In genomic region chr17:45193456-45194025, GRCm38 (mm10) we compare ENCODE assay signal across 14 mouse cellular contexts.
DNase-seq lines count a peak whose midpoint lies in the region; ATAC-seq and TF ChIP-seq lines count a peak whose summit lies in the region.
"Had no signal": no experiment of that assay in that cellular context is flagged by ENCODE, and none has a peak within 500 bp of the region (broad histone marks: within the 10 kb centered on the region; RNA-seq: fewer than 3 reads in every experiment).

No protein-coding gene starts in this region.

- no peak overlapping the region for H3K4me3 ChIP-seq in kidney, postnatal 0 days (replicated peaks; ENCODE audit: low read depth, low read length)
- H3K4me3 ChIP-seq in kidney, adult 2 months (ENCODE audit: insufficient read depth, low read depth, low read length), result no peak overlapping the region
- no peak overlapping the region for H3K4me3 ChIP-seq in embryonic facial prominence, embryonic 10.5 days
- no peak overlapping the region for H3K4me3 ChIP-seq in embryonic facial prominence, embryonic 13.5 days
- H3K4me3 ChIP-seq: liver, embryonic 15.5 days; neural tube, embryonic 13.5 days had no signal

- WGBS in kidney, postnatal 0 days, result 38% methylated on average over 11 of the region's 11 CpGs
- 45% methylated on average over 11 of the region's 11 CpGs for WGBS in kidney, adult 2 months
- 42% methylated on average over 11 of the region's 11 CpGs for WGBS in embryonic facial prominence, embryonic 10.5 days
- WGBS in embryonic facial prominence, embryonic 13.5 days, result 8% methylated on average over 11 of the region's 11 CpGs

- no peak overlapping the region for H3K4me2 ChIP-seq in kidney, postnatal 0 days (ENCODE audit: low read length)
- H3K4me2 ChIP-seq in embryonic facial prominence, embryonic 13.5 days, result peak overlapping the region; percentile 47
- H3K4me2 ChIP-seq: liver, embryonic 15.5 days; neural tube, embryonic 13.5 days had no signal

- TF ChIP-seq CTCF in kidney, postnatal 0 days (IDR thresholded peaks at IDR 0.05; ENCODE audit: low read depth), result no peak
- no peak for TF ChIP-seq CTCF in kidney, adult 2 months (conservative IDR thresholded peaks at IDR 0.05; ENCODE audit: insufficient read depth, insufficient read length, low read depth, low read length)

- H3K27ac ChIP-seq in kidney, postnatal 0 days, result no peak overlapping the region
- no peak overlapping the region for H3K27ac ChIP-seq in kidney, adult 2 months (ENCODE audit: insufficient read depth, low read depth, low read length)
- peak overlapping the region; percentile 57; the same call in 1 of the 2 replicates for H3K27ac ChIP-seq in embryonic facial prominence, embryonic 10.5 days (replicated peaks)
- peak overlapping the region; percentile 73 for H3K27ac ChIP-seq in embryonic facial prominence, embryonic 13.5 days
- H3K27ac ChIP-seq: liver, embryonic 15.5 days; neural tube, embryonic 13.5 days had no signal

- ATAC-seq in kidney, postnatal 0 days (replicated peaks; ENCODE audit: low FRiP score, low read depth), result no peak
- ATAC-seq in embryonic facial prominence, embryonic 13.5 days (ENCODE audit: insufficient number of reproducible peaks, insufficient read depth, low FRiP score, low TSS enrichment, low read depth), result peak; percentile 71; the same call in 1 of the 2 replicates
- ATAC-seq in erythroblast, adult 5-6 weeks (replicated peaks; ENCODE audit: low FRiP score, poor library complexity, severe bottlenecking), result no peak
- ATAC-seq: inflammation-experienced regulatory T-cells, adult 6 months had no signal

- peak; percentile 32 for DNase-seq in kidney, postnatal 0 days (ENCODE audit: low spot score)
- DNase-seq in kidney, adult 2 months, result no peak
- DNase-seq in embryonic facial prominence, embryonic 10.5 days (ENCODE audit: low spot score), result peak; percentile 50
- peak; percentile 45 to 52 for DNase-seq in layer of hippocampus, postnatal 10 days (ENCODE audit: low spot score in 2 of 2)
- DNase-seq in right cerebral cortex, postnatal 14 days, result no peak
- DNase-seq: adrenal gland, adult 2 months; cerebellum, adult 11-12 months; midbrain, embryonic 14.5 days had no signal

- H3K9ac ChIP-seq in kidney, postnatal 0 days (ENCODE audit: low read depth, low read length), result no peak overlapping the region
- no peak overlapping the region for H3K9ac ChIP-seq in embryonic facial prominence, embryonic 13.5 days
- H3K9ac ChIP-seq: liver, embryonic 15.5 days; neural tube, embryonic 13.5 days had no signal

- 0 out of 2 replicates have a peak, but pooled peaks cover 6% of the 10 kb centered on the region for H3K4me1 ChIP-seq in kidney, postnatal 0 days (replicated peaks; ENCODE audit: insufficient read depth, low read length)
- no peaks in the 10 kb centered on the region for H3K4me1 ChIP-seq in kidney, adult 2 months (ENCODE audit: control insufficient read depth, insufficient read depth, low read length)
- H3K4me1 ChIP-seq in embryonic facial prominence, embryonic 10.5 days, result peaks cover 30% of the 10 kb centered on the region
- peaks cover 26% of the 10 kb centered on the region for H3K4me1 ChIP-seq in embryonic facial prominence, embryonic 13.5 days
- H3K4me1 ChIP-seq: liver, embryonic 15.5 days; neural tube, embryonic 13.5 days had no signal

- no peaks in the 10 kb centered on the region for H3K27me3 ChIP-seq in kidney, postnatal 0 days (ENCODE audit: insufficient read depth, low read length)
- H3K27me3 ChIP-seq in kidney, adult 2 months (replicated peaks; ENCODE audit: control insufficient read depth, insufficient read depth, low read length), result no peaks in the 10 kb centered on the region
- H3K27me3 ChIP-seq in embryonic facial prominence, embryonic 10.5 days (replicated peaks; ENCODE audit: low read depth, poor library complexity, severe bottlenecking), result peaks cover 20% of the 10 kb centered on the region
- H3K27me3 ChIP-seq in embryonic facial prominence, embryonic 13.5 days, result peaks cover 3% of the 10 kb centered on the region
- H3K27me3 ChIP-seq: liver, embryonic 15.5 days; neural tube, embryonic 13.5 days had no signal

- no peaks in the 10 kb centered on the region for H3K36me3 ChIP-seq in kidney, postnatal 0 days (ENCODE audit: insufficient read depth, low read length)
- H3K36me3 ChIP-seq in kidney, adult 2 months (ENCODE audit: control insufficient read depth, insufficient read depth, low read length), result no peaks in the 10 kb centered on the region
- H3K36me3 ChIP-seq in embryonic facial prominence, embryonic 10.5 days (replicated peaks), result no peaks in the 10 kb centered on the region
- no peaks in the 10 kb centered on the region for H3K36me3 ChIP-seq in embryonic facial prominence, embryonic 13.5 days
- H3K36me3 ChIP-seq: G1E; liver, embryonic 15.5 days; neural tube, embryonic 13.5 days had no signal

- no peak for TF ChIP-seq POLR2A in kidney, adult 2 months (IDR thresholded peaks at IDR 0.05; ENCODE audit: low read depth, low read length)

- H3K9me3 ChIP-seq in kidney, postnatal 0 days (replicated peaks; ENCODE audit: low read length), result no peaks in the 10 kb centered on the region
- no peaks in the 10 kb centered on the region for H3K9me3 ChIP-seq in embryonic facial prominence, embryonic 10.5 days
- no peaks in the 10 kb centered on the region for H3K9me3 ChIP-seq in embryonic facial prominence, embryonic 13.5 days
- H3K9me3 ChIP-seq: liver, embryonic 15.5 days; neural tube, embryonic 13.5 days had no signal

Comparison
In these comparisons a context has a peak if more than half of its experiments do, and no peak if none do; other contexts are left out.
1. DNase-seq: peak in kidney, postnatal 0 days (single experiment), embryonic facial prominence, embryonic 10.5 days (single experiment) and layer of hippocampus, postnatal 10 days (2 of 2); none in kidney, adult 2 months (single experiment) and right cerebral cortex, postnatal 14 days (single experiment).
2. H3K27ac ChIP-seq: peak in embryonic facial prominence, embryonic 10.5 days (single experiment) and embryonic facial prominence, embryonic 13.5 days (single experiment); none in kidney, postnatal 0 days (single experiment) and kidney, adult 2 months (single experiment).